ENCODE assay signal across 28 mouse cellular contexts in genomic region chr2:29748499-29748898, GRCm38 (mm10). TPM values are rescaled to one million over a fixed set of nuclear protein-coding genes. Genes with fewer than 3 reads are reported as not detected.
"Had no signal": no experiment of that assay in that cellular context is flagged by ENCODE, and none has a peak within 500 bp of the region (broad histone marks: within the 10 kb centered on the region; RNA-seq: fewer than 3 reads in every experiment).

No protein-coding gene starts in this region.

- H3K9ac ChIP-seq: heart, embryonic 12.5 days; hindbrain, embryonic 12.5 days; hindbrain, embryonic 14.5 days; intestine, embryonic 15.5 days; limb, embryonic 12.5 days; liver, embryonic 13.5 days had no signal

- DNase-seq: gastrocnemius, adult 2 months; gastrocnemius, postnatal 10 days; gastrocnemius, postnatal 25 days; heart, adult 18-20 months; heart, postnatal 10 days; heart, postnatal 4 days; kidney, adult 18-20 months; kidney, adult 8-10 months; kidney, postnatal 10 days; layer of hippocampus, adult 9-11 months; liver; liver, embryonic 13.5 days had no signal

- H3K27ac ChIP-seq: gastrocnemius, adult 2 months; heart, embryonic 10.5 days; hindbrain, embryonic 10.5 days; hindbrain, embryonic 12.5 days; hindbrain, embryonic 14.5 days; intestine, embryonic 15.5 days; left cerebral cortex, adult 2 months; limb, embryonic 10.5 days; limb, embryonic 12.5 days; liver, embryonic 13.5 days had no signal

- H3K4me3 ChIP-seq: gastrocnemius, adult 2 months; heart, embryonic 10.5 days; heart, embryonic 12.5 days; hindbrain, embryonic 10.5 days; hindbrain, embryonic 12.5 days; intestine, embryonic 15.5 days; left cerebral cortex, adult 2 months; limb, embryonic 10.5 days; limb, embryonic 12.5 days; liver, embryonic 13.5 days had no signal

- H3K36me3 ChIP-seq: heart, embryonic 10.5 days; heart, embryonic 12.5 days; hindbrain, embryonic 10.5 days; hindbrain, embryonic 12.5 days; intestine, embryonic 15.5 days; limb, embryonic 10.5 days; limb, embryonic 12.5 days; liver, embryonic 13.5 days had no signal

- H3K9me3 ChIP-seq: heart, embryonic 10.5 days; heart, embryonic 12.5 days; hindbrain, embryonic 12.5 days; intestine, embryonic 15.5 days; limb, embryonic 10.5 days; liver, embryonic 13.5 days had no signal

RNA-seq across cellular contexts. Expression of gene Gm13420, which starts 3.0 kb away (rescaled TPM):
- total RNA-seq: gastrocnemius, adult 2 months; gastrocnemius, postnatal 10 days; gastrocnemius, postnatal 25 days; gastrocnemius, postnatal 4 days; granulocyte monocyte progenitor cell, adult 5-6 weeks; heart, adult 18-20 months; heart, adult 8-10 months; heart, postnatal 10 days; heart, postnatal 25 days; heart, postnatal 4 days had no signal

RNA-seq across cellular contexts. Expression of gene Gm13547, which starts 10.6 kb away (rescaled TPM):
- total RNA-seq: gastrocnemius, adult 2 months; gastrocnemius, postnatal 10 days; gastrocnemius, postnatal 25 days; gastrocnemius, postnatal 4 days; granulocyte monocyte progenitor cell, adult 5-6 weeks; heart, adult 18-20 months; heart, adult 8-10 months; heart, postnatal 10 days; heart, postnatal 25 days; heart, postnatal 4 days; layer of hippocampus, adult 18-20 months; layer of hippocampus, postnatal 14 days; left cerebral cortex, adult 2 months; left cerebral cortex, postnatal 14 days had no signal
